Mouse (Mus musculus): ENCODE results near the gene Olfr1154. TPM values are rescaled to one million over a fixed set of nuclear protein-coding genes. Genes with fewer than 3 reads are reported as not detected.

Gene Olfr1154
- total RNA-seq (2014; rRNA removed) (not detected in 2 replicates), polyA plus RNA-seq (2015; fragmentation: Nextera tagmentation; extraction: Ambion mirVana) (not detected in 2 replicates)

- WGBS = 85% methylated on average over 1 of the region's 1 CpGs
- H3K36me3 ChIP-seq (ENCODE audit: insufficient read depth) = no peaks in the 10 kb centered on the region
- no peak within 1 kb of the TSS for H3K27ac ChIP-seq (ENCODE audit: low read depth, low read length)
- no peaks in the 10 kb centered on the region for H3K4me1 ChIP-seq (ENCODE audit: insufficient read depth)
- no peak within 1 kb of the TSS for H3K4me2 ChIP-seq (ENCODE audit: low read depth)
- no peak for DNase-seq
- no peak for ATAC-seq
- no peaks in the 10 kb centered on the region for H3K27me3 ChIP-seq (ENCODE audit: insufficient read depth, low read length)
- no peak within 1 kb of the TSS for H3K9ac ChIP-seq
- no peak for TF ChIP-seq CTCF (IDR thresholded peaks at IDR 0.05; ENCODE audit: low read depth)
- H3K4me3 ChIP-seq (ENCODE audit: low read depth, low read length) = no peak within 1 kb of the TSS
- H3K9me3 ChIP-seq (ENCODE audit: low read length) = no peaks in the 10 kb centered on the region
These were observed at the start of gene Olfr1154 for GRCm38 (mm10) chr2:87905066-87905465. TSS of gene Olfr1154 (minus strand) at chr2:87905166.

- no peaks in the 10 kb centered on the region for H3K27me3 ChIP-seq (ENCODE audit: insufficient read depth, low read length)
- DNase-seq = no peak
- no peaks in the 10 kb centered on the region for H3K9me3 ChIP-seq (ENCODE audit: low read length)
- no peak within 1 kb of the TSS for H3K27ac ChIP-seq (ENCODE audit: low read depth, low read length)
- no peak within 1 kb of the TSS for H3K4me2 ChIP-seq (ENCODE audit: low read depth)
- no peaks in the 10 kb centered on the region for H3K36me3 ChIP-seq (ENCODE audit: insufficient read depth)
- TF ChIP-seq CTCF (IDR thresholded peaks at IDR 0.05; ENCODE audit: low read depth) = no peak
- H3K9ac ChIP-seq = no peak within 1 kb of the TSS
- no peak for ATAC-seq
- no peak within 1 kb of the TSS for H3K4me3 ChIP-seq (ENCODE audit: low read depth, low read length)
- no peaks in the 10 kb centered on the region for H3K4me1 ChIP-seq (ENCODE audit: insufficient read depth)
These were observed 48.0 kb upstream of the Olfr1154 start, which contains the start of gene Olfr1156 for GRCm38 (mm10) chr2:87953000-87953399. TSS of gene Olfr1156 (minus strand) at chr2:87953100.

GRCm38 (mm10) chr2:87945037-87945436 lies 40.1 kb upstream of the Olfr1154 start, which contains the start of gene Olfr1155:
TSS of gene Olfr1155 (minus strand) at chr2:87945137.
- Histone ChIP-seq H3K4me1 (ENCODE audit: insufficient read depth) (no peaks in the 10 kb centered on the region), H3K27me3 (ENCODE audit: insufficient read depth, low read length) (no peaks in the 10 kb centered on the region), H3K4me2 (ENCODE audit: low read depth) (no peak within 1 kb of the TSS), H3K9me3 (ENCODE audit: low read length) (no peaks in the 10 kb centered on the region), H3K36me3 (ENCODE audit: insufficient read depth) (no peaks in the 10 kb centered on the region), H3K27ac (ENCODE audit: low read depth, low read length) (no peak within 1 kb of the TSS), H3K9ac (no peak within 1 kb of the TSS), H3K4me3 (ENCODE audit: low read depth, low read length) (no peak within 1 kb of the TSS)
- 98% methylated on average over 1 of the region's 1 CpGs for WGBS
- no peak for TF ChIP-seq CTCF (IDR thresholded peaks at IDR 0.05; ENCODE audit: low read depth)
- DNase-seq = no peak
- no peak for ATAC-seq

GRCm38 (mm10) chr2:87894662-87895061 lies 10.3 kb downstream of the Olfr1154 start, which contains the start of gene Olfr1153:
TSS of gene Olfr1153 (plus strand) at chr2:87894962.
- no peak within 1 kb of the TSS for H3K27ac ChIP-seq (ENCODE audit: low read depth, low read length)
- DNase-seq = no peak
- WGBS = 74% methylated on average over 1 of the region's 1 CpGs

GRCm38 (mm10) chr2:87866192-87866591 lies 38.8 kb downstream of the Olfr1154 start, which contains the start of gene Olfr1152:
TSS of gene Olfr1152 (plus strand) at chr2:87866492.
- H3K4me2 ChIP-seq (ENCODE audit: low read depth) = no peak within 1 kb of the TSS
- H3K36me3 ChIP-seq (ENCODE audit: insufficient read depth) = no peaks in the 10 kb centered on the region
- H3K4me1 ChIP-seq (ENCODE audit: insufficient read depth) = no peaks in the 10 kb centered on the region
- TF ChIP-seq CTCF (IDR thresholded peaks at IDR 0.05; ENCODE audit: low read depth) = no peak
- H3K4me3 ChIP-seq (ENCODE audit: low read depth, low read length) = no peak within 1 kb of the TSS
- ATAC-seq (no peak), DNase-seq (no peak)
- H3K9ac ChIP-seq = no peak within 1 kb of the TSS
- H3K27ac ChIP-seq (ENCODE audit: low read depth, low read length) = no peak within 1 kb of the TSS
- no peaks in the 10 kb centered on the region for H3K9me3 ChIP-seq (ENCODE audit: low read length)
- no peaks in the 10 kb centered on the region for H3K27me3 ChIP-seq (ENCODE audit: insufficient read depth, low read length)

More at GRCm38 (mm10) chr2:87894662-87895061, 10.3 kb downstream of the Olfr1154 start, which contains the start of gene Olfr1153:
- no peak for ATAC-seq
- TF ChIP-seq CTCF (IDR thresholded peaks at IDR 0.05; ENCODE audit: low read depth) = no peak
- Histone ChIP-seq H3K36me3 (ENCODE audit: insufficient read depth) (no peaks in the 10 kb centered on the region), H3K4me2 (ENCODE audit: low read depth) (no peak within 1 kb of the TSS), H3K4me3 (ENCODE audit: low read depth, low read length) (no peak within 1 kb of the TSS), H3K9ac (no peak within 1 kb of the TSS), H3K27me3 (ENCODE audit: insufficient read depth, low read length) (no peaks in the 10 kb centered on the region), H3K4me1 (ENCODE audit: insufficient read depth) (no peaks in the 10 kb centered on the region), H3K9me3 (ENCODE audit: low read length) (no peaks in the 10 kb centered on the region)

- no peak for TF ChIP-seq CTCF (IDR thresholded peaks at IDR 0.05; ENCODE audit: low read depth)
- H3K4me2 ChIP-seq (ENCODE audit: low read depth) = no peak within 1 kb of the TSS
- H3K36me3 ChIP-seq (ENCODE audit: insufficient read depth) = no peaks in the 10 kb centered on the region
- DNase-seq (no peak), ATAC-seq (no peak)
- no peaks in the 10 kb centered on the region for H3K27me3 ChIP-seq (ENCODE audit: insufficient read depth, low read length)
- no peaks in the 10 kb centered on the region for H3K9me3 ChIP-seq (ENCODE audit: low read length)
- no peak within 1 kb of the TSS for H3K27ac ChIP-seq (ENCODE audit: low read depth, low read length)
- no peak within 1 kb of the TSS for H3K9ac ChIP-seq
- 90% methylated on average over 1 of the region's 1 CpGs for WGBS
- H3K4me3 ChIP-seq (ENCODE audit: low read depth, low read length) = no peak within 1 kb of the TSS
- H3K4me1 ChIP-seq (ENCODE audit: insufficient read depth) = no peaks in the 10 kb centered on the region
These were observed 49.4 kb downstream of the Olfr1154 start, which contains the start of gene Olfr1151 for GRCm38 (mm10) chr2:87855562-87855961. TSS of gene Olfr1151 (plus strand) at chr2:87855862.

Other genes with a start within 250 kb of the Olfr1154 start
- not detected in 2 replicates for gene Olfr1134, start 246.7 kb downstream of the Olfr1154 start, total RNA-seq (2014; rRNA removed)
- gene Olfr1134, start 246.7 kb downstream of the Olfr1154 start, polyA plus RNA-seq (2015; fragmentation: Nextera tagmentation; extraction: Ambion mirVana) = not detected in 2 replicates
- gene Olfr1135, start 231.5 kb downstream of the Olfr1154 start, total RNA-seq (2014; rRNA removed) = not detected in 2 replicates
- not detected in 2 replicates for gene Olfr1135, start 231.5 kb downstream of the Olfr1154 start, polyA plus RNA-seq (2015; fragmentation: Nextera tagmentation; extraction: Ambion mirVana)
- not detected in 2 replicates for gene Olfr1136, start 211.2 kb downstream of the Olfr1154 start, total RNA-seq (2014; rRNA removed)
- gene Olfr1136, start 211.2 kb downstream of the Olfr1154 start, polyA plus RNA-seq (2015; fragmentation: Nextera tagmentation; extraction: Ambion mirVana) = not detected in 2 replicates
- not detected in 2 replicates for gene Olfr1137, start 192.0 kb downstream of the Olfr1154 start, total RNA-seq (2014; rRNA removed)
- gene Olfr1137, start 192.0 kb downstream of the Olfr1154 start, polyA plus RNA-seq (2015; fragmentation: Nextera tagmentation; extraction: Ambion mirVana) = not detected in 2 replicates
- gene Olfr1138, start 165.2 kb downstream of the Olfr1154 start, total RNA-seq (2014; rRNA removed) = not detected in 2 replicates
- not detected in 2 replicates for gene Olfr1138, start 165.2 kb downstream of the Olfr1154 start, polyA plus RNA-seq (2015; fragmentation: Nextera tagmentation; extraction: Ambion mirVana)
- not detected in 2 replicates for gene Olfr1140, start 161.4 kb downstream of the Olfr1154 start, total RNA-seq (2014; rRNA removed)
- not detected in 2 replicates for gene Olfr1140, start 161.4 kb downstream of the Olfr1154 start, polyA plus RNA-seq (2015; fragmentation: Nextera tagmentation; extraction: Ambion mirVana)
- gene Olfr1141, start 151.2 kb downstream of the Olfr1154 start, total RNA-seq (2014; rRNA removed) = not detected in 2 replicates
- not detected in 2 replicates for gene Olfr1141, start 151.2 kb downstream of the Olfr1154 start, polyA plus RNA-seq (2015; fragmentation: Nextera tagmentation; extraction: Ambion mirVana)
- not detected in 2 replicates for gene Olfr152, start 125.7 kb downstream of the Olfr1154 start, total RNA-seq (2014; rRNA removed)
- gene Olfr152, start 125.7 kb downstream of the Olfr1154 start, polyA plus RNA-seq (2015; fragmentation: Nextera tagmentation; extraction: Ambion mirVana) = not detected in 2 replicates
- not detected in 2 replicates for gene Olfr1143, start 104.6 kb downstream of the Olfr1154 start, total RNA-seq (2014; rRNA removed)
- gene Olfr1143, start 104.6 kb downstream of the Olfr1154 start, polyA plus RNA-seq (2015; fragmentation: Nextera tagmentation; extraction: Ambion mirVana) = not detected in 2 replicates
- gene Olfr1145, start 95.3 kb downstream of the Olfr1154 start, total RNA-seq (2014; rRNA removed) = not detected in 2 replicates
- not detected in 2 replicates for gene Olfr1145, start 95.3 kb downstream of the Olfr1154 start, polyA plus RNA-seq (2015; fragmentation: Nextera tagmentation; extraction: Ambion mirVana)
- gene Olfr1148, start 74.6 kb downstream of the Olfr1154 start, total RNA-seq (2014; rRNA removed) = not detected in 2 replicates
- not detected in 2 replicates for gene Olfr1148, start 74.6 kb downstream of the Olfr1154 start, polyA plus RNA-seq (2015; fragmentation: Nextera tagmentation; extraction: Ambion mirVana)
- gene Olfr1150-ps1, start 61.2 kb downstream of the Olfr1154 start, total RNA-seq (2014; rRNA removed) = not detected in 2 replicates
- gene Olfr1150-ps1, start 61.2 kb downstream of the Olfr1154 start, polyA plus RNA-seq (2015; fragmentation: Nextera tagmentation; extraction: Ambion mirVana) = not detected in 2 replicates
- not detected in 2 replicates for gene Olfr1151, start 49.3 kb downstream of the Olfr1154 start, total RNA-seq (2014; rRNA removed)
- gene Olfr1151, start 49.3 kb downstream of the Olfr1154 start, polyA plus RNA-seq (2015; fragmentation: Nextera tagmentation; extraction: Ambion mirVana) = not detected in 2 replicates
- not detected in 2 replicates for gene Olfr1152, start 38.7 kb downstream of the Olfr1154 start, total RNA-seq (2014; rRNA removed)
- not detected in 2 replicates for gene Olfr1152, start 38.7 kb downstream of the Olfr1154 start, polyA plus RNA-seq (2015; fragmentation: Nextera tagmentation; extraction: Ambion mirVana)
- not detected in 2 replicates for gene Olfr1153, start 10.2 kb downstream of the Olfr1154 start, total RNA-seq (2014; rRNA removed)
- not detected in 2 replicates for gene Olfr1153, start 10.2 kb downstream of the Olfr1154 start, polyA plus RNA-seq (2015; fragmentation: Nextera tagmentation; extraction: Ambion mirVana)
- not detected in 2 replicates for gene Olfr1155, start 40.0 kb upstream of the Olfr1154 start, total RNA-seq (2014; rRNA removed)
- not detected in 2 replicates for gene Olfr1155, start 40.0 kb upstream of the Olfr1154 start, polyA plus RNA-seq (2015; fragmentation: Nextera tagmentation; extraction: Ambion mirVana)
- not detected in 2 replicates for gene Olfr1156, start 47.9 kb upstream of the Olfr1154 start, total RNA-seq (2014; rRNA removed)
- gene Olfr1156, start 47.9 kb upstream of the Olfr1154 start, polyA plus RNA-seq (2015; fragmentation: Nextera tagmentation; extraction: Ambion mirVana) = not detected in 2 replicates
- gene Olfr1157, start 63.1 kb upstream of the Olfr1154 start, total RNA-seq (2014; rRNA removed) = not detected in 2 replicates
- gene Olfr1157, start 63.1 kb upstream of the Olfr1154 start, polyA plus RNA-seq (2015; fragmentation: Nextera tagmentation; extraction: Ambion mirVana) = not detected in 2 replicates
- gene Olfr74, start 69.5 kb upstream of the Olfr1154 start, total RNA-seq (2014; rRNA removed) = not detected in 2 replicates
- not detected in 2 replicates for gene Olfr74, start 69.5 kb upstream of the Olfr1154 start, polyA plus RNA-seq (2015; fragmentation: Nextera tagmentation; extraction: Ambion mirVana)
- gene Olfr1158, start 84.9 kb upstream of the Olfr1154 start, total RNA-seq (2014; rRNA removed) = not detected in 2 replicates
- gene Olfr1158, start 84.9 kb upstream of the Olfr1154 start, polyA plus RNA-seq (2015; fragmentation: Nextera tagmentation; extraction: Ambion mirVana) = not detected in 2 replicates
- gene Olfr1160, start 103.1 kb upstream of the Olfr1154 start, total RNA-seq (2014; rRNA removed) = not detected in 2 replicates
- not detected in 2 replicates for gene Olfr1160, start 103.1 kb upstream of the Olfr1154 start, polyA plus RNA-seq (2015; fragmentation: Nextera tagmentation; extraction: Ambion mirVana)
- not detected in 2 replicates for gene Olfr1161, start 117.6 kb upstream of the Olfr1154 start, total RNA-seq (2014; rRNA removed)
- not detected in 2 replicates for gene Olfr1161, start 117.6 kb upstream of the Olfr1154 start, polyA plus RNA-seq (2015; fragmentation: Nextera tagmentation; extraction: Ambion mirVana)
- 0.15 TPM in 1 of 2 replicates, not detected in the other for gene Olfr73, start 132.5 kb upstream of the Olfr1154 start, total RNA-seq (2014; rRNA removed)
- gene Olfr73, start 132.5 kb upstream of the Olfr1154 start, polyA plus RNA-seq (2015; fragmentation: Nextera tagmentation; extraction: Ambion mirVana) = not detected in 2 replicates
- gene Olfr1162, start 146.0 kb upstream of the Olfr1154 start, total RNA-seq (2014; rRNA removed) = not detected in 2 replicates
- not detected in 2 replicates for gene Olfr1162, start 146.0 kb upstream of the Olfr1154 start, polyA plus RNA-seq (2015; fragmentation: Nextera tagmentation; extraction: Ambion mirVana)
- not detected in 2 replicates for gene Olfr1163, start 166.7 kb upstream of the Olfr1154 start, total RNA-seq (2014; rRNA removed)
- not detected in 2 replicates for gene Olfr1163, start 166.7 kb upstream of the Olfr1154 start, polyA plus RNA-seq (2015; fragmentation: Nextera tagmentation; extraction: Ambion mirVana)
- not detected in 2 replicates for gene Olfr1164, start 188.8 kb upstream of the Olfr1154 start, total RNA-seq (2014; rRNA removed)
- gene Olfr1164, start 188.8 kb upstream of the Olfr1154 start, polyA plus RNA-seq (2015; fragmentation: Nextera tagmentation; extraction: Ambion mirVana) = not detected in 2 replicates
- gene Olfr1166, start 223.1 kb upstream of the Olfr1154 start, total RNA-seq (2014; rRNA removed) = not detected in 2 replicates
- gene Olfr1166, start 223.1 kb upstream of the Olfr1154 start, polyA plus RNA-seq (2015; fragmentation: Nextera tagmentation; extraction: Ambion mirVana) = not detected in 2 replicates

All from forebrain, postnatal 0 days (tissue).